ENCODE assay signal across 26 mouse cellular contexts in the genomic region with DNA sequence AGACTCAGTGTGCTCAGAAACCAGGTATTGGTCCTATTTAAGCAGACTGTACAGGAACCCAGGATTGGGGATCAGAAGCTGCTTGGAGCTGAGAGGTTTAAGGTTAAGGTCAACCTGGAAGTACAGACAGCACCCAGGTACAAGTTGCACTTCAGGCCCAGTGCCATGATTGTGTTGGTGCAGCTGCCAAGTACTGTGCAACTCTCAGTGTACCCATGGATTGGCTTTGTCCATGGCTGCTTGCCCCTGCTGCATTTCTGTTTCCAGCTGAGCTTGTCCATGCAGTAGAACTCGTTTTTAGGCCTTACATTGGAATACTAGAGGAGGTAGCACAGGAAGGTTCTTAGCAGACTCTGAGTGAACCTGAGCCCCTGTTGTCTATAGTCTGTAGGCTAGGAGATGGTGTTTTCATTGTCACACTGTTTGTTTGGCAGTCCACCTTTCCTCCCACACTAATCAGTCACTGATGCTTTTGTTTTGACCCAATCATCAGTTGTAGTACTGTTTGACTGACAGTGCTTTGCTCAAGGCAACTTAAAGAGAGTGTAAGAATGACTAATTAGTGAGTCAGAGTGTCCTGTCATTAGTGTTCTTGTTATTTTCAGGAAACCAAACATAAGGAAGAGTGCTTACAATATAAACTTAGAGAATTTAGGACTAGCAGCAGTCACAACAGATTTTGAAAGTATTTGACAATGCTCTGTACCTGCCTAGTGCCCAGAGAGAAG. TPM values are rescaled to one million over a fixed set of nuclear protein-coding genes. Genes with fewer than 3 reads are reported as not detected.
DNase-seq lines count a peak whose midpoint lies in the region; ATAC-seq and TF ChIP-seq lines count a peak whose summit lies in the region.
"Had no signal": no experiment of that assay in that cellular context is flagged by ENCODE, and none has a peak within 500 bp of the region (broad histone marks: within the 10 kb centered on the region; RNA-seq: fewer than 3 reads in every experiment).

No protein-coding gene starts in this region.

- H3K9me3 ChIP-seq in lung, postnatal 0 days (ENCODE audit: low read length): no peaks in the 10 kb centered on the region
- H3K9me3 ChIP-seq: forebrain, embryonic 12.5 days; G1E; heart, embryonic 10.5 days; lung, embryonic 15.5 days had no signal

- no peaks in the 10 kb centered on the region for H3K36me3 ChIP-seq in lung, postnatal 0 days (ENCODE audit: insufficient read depth, low read length)
- H3K36me3 ChIP-seq: forebrain, embryonic 12.5 days; heart, embryonic 10.5 days; lung, embryonic 15.5 days had no signal

- TF ChIP-seq EP300 in lung, postnatal 0 days (IDR thresholded peaks at IDR 0.05): no peak

- H3K4me1 ChIP-seq in lung, postnatal 0 days (ENCODE audit: insufficient read depth, low read depth, low read length): no peaks in the 10 kb centered on the region
- H3K4me1 ChIP-seq: lung, embryonic 15.5 days had no signal

- 33% methylated on average over 1 of the region's 1 CpGs for WGBS in lung, postnatal 0 days

- H3K4me3 ChIP-seq in gastrocnemius, adult 2 months: no peak overlapping the region
- no peak overlapping the region for H3K4me3 ChIP-seq in lung, postnatal 0 days (ENCODE audit: low read depth, low read length)
- H3K4me3 ChIP-seq: erythroblast, embryonic 14.5 days; forebrain, embryonic 12.5 days; heart, embryonic 10.5 days; lung, embryonic 15.5 days had no signal

- peak; percentile 30 for DNase-seq in gastrocnemius, adult 2 months
- no peak for DNase-seq in gastrocnemius, postnatal 10 days
- DNase-seq in lung, postnatal 36 days: peak; percentile 34
- DNase-seq in lung, postnatal 0 days (ENCODE audit: low spot score): no peak
- peak; percentile 57 for DNase-seq in Muller cell, postnatal 12 days (ENCODE audit: inconsistent ontology term)
- peak; percentile 89 for DNase-seq in gonadal fat pad, adult 2 months (ENCODE audit: low read depth)
- DNase-seq: cerebellum, adult 18-20 months; forebrain, postnatal 0 days; gastrocnemius, postnatal 14 days; heart, postnatal 4 days; kidney, postnatal 4 days; lung, postnatal 4 days; thymus, adult 2 months; thymus, postnatal 4 days had no signal

- no peak overlapping the region for H3K9ac ChIP-seq in lung, postnatal 0 days (replicated peaks; ENCODE audit: low read depth)
- H3K9ac ChIP-seq: forebrain, embryonic 12.5 days; forebrain, postnatal 0 days; hindbrain, embryonic 14.5 days; lung, embryonic 15.5 days had no signal

- no peak overlapping the region for H3K4me2 ChIP-seq in lung, postnatal 0 days (replicated peaks; ENCODE audit: low read depth, low read length)
- H3K4me2 ChIP-seq: forebrain, embryonic 12.5 days; hindbrain, embryonic 14.5 days; liver, embryonic 11.5 days; lung, embryonic 15.5 days had no signal

- no peaks in the 10 kb centered on the region for H3K27me3 ChIP-seq in lung, postnatal 0 days (replicated peaks; ENCODE audit: insufficient read depth, low read length)
- H3K27me3 ChIP-seq: forebrain, embryonic 12.5 days; lung, embryonic 15.5 days; Patski had no signal

- ATAC-seq in lung, postnatal 0 days: no peak
- ATAC-seq in CD4-positive, CD25-positive, alpha-beta regulatory T cell, adult 4 months: no peak
- ATAC-seq: forebrain, postnatal 0 days; intestine, postnatal 0 days had no signal

- TF ChIP-seq CTCF in gastrocnemius, adult 2 months (IDR thresholded peaks at IDR 0.05): no peak
- TF ChIP-seq CTCF in lung, postnatal 0 days (IDR thresholded peaks at IDR 0.05): no peak

- intact Hi-C loops in gastrocnemius, adult 2 months (cut with DNase I): loop anchor here (5.0 kb wide), 1 partner anchor 35 kb away; no protein-coding TSS in a partner anchor

- H3K27ac ChIP-seq in gastrocnemius, adult 2 months: peak overlapping the region; percentile 4; the same call in 1 of the 2 replicates
- H3K27ac ChIP-seq in lung, postnatal 0 days (ENCODE audit: low read length): no peak overlapping the region
- H3K27ac ChIP-seq: forebrain, embryonic 12.5 days; heart, embryonic 10.5 days; hindbrain, embryonic 14.5 days; kidney, postnatal 0 days; lung, embryonic 15.5 days had no signal

RNA-seq across cellular contexts. Expression of a gene that starts 9.7 kb away (rescaled TPM):
- 10 to 100 TPM; 60.7 to 69.3 TPM for total RNA-seq in gastrocnemius, adult 2 months (2021)
- total RNA-seq in gastrocnemius, postnatal 10 days (2021): 10 to 100 TPM; 49.0 to 58.9 TPM
- polyA plus RNA-seq in lung, postnatal 0 days (2015; fragmentation: Nextera tagmentation; extraction: Ambion mirVana): 42.8 and 43.3 TPM in 2 replicates
- 21.4 and 26.2 TPM in 2 replicates for polyA plus RNA-seq in gonadal fat pad, adult 2 months (2012; rRNA removed)
- polyA plus RNA-seq in CD4-positive, CD25-positive, alpha-beta regulatory T cell, adult 4 months (2017; shearing (Covaris generic)): 10 to 100 TPM; 42.2 to 45.5 TPM

RNA-seq across cellular contexts. Expression of a gene that starts 9.7 kb away (rescaled TPM):
- 10 to 100 TPM; 23.2 to 24.3 TPM for total RNA-seq in gastrocnemius, adult 2 months (2021)
- total RNA-seq in gastrocnemius, postnatal 10 days (2021): 10 to 100 TPM; 18.4 to 19.9 TPM
- 17.9 and 19.2 TPM in 2 replicates for polyA plus RNA-seq in lung, postnatal 0 days (2015; fragmentation: Nextera tagmentation; extraction: Ambion mirVana)
- 28.4 and 29.9 TPM in 2 replicates for polyA plus RNA-seq in gonadal fat pad, adult 2 months (2012; rRNA removed)
- 10 to 100 TPM; 59.7 to 80.3 TPM for polyA plus RNA-seq in CD4-positive, CD25-positive, alpha-beta regulatory T cell, adult 4 months (2017; shearing (Covaris generic))

RNA-seq across cellular contexts. Expression of a gene that starts 28.8 kb away (rescaled TPM):
- total RNA-seq in gastrocnemius, adult 2 months (2021): under 1 TPM; 0.31 to 0.73 TPM
- total RNA-seq in gastrocnemius, postnatal 10 days (2021): 1 to 10 TPM in 1 of 2 experiments, under 1 TPM in 1; 0.92 to 1.5 TPM
- 5.3 and 5.8 TPM in 2 replicates for polyA plus RNA-seq in lung, postnatal 0 days (2015; fragmentation: Nextera tagmentation; extraction: Ambion mirVana)
- 0.72 and 1.3 TPM in 2 replicates for polyA plus RNA-seq in gonadal fat pad, adult 2 months (2012; rRNA removed)
- polyA plus RNA-seq in CD4-positive, CD25-positive, alpha-beta regulatory T cell, adult 4 months (2017; shearing (Covaris generic)): 1 to 10 TPM in 1 of 2 experiments, under 1 TPM in 1; 0.87 to 1.9 TPM
- total RNA-seq: common myeloid progenitor, adult 5-6 weeks had no signal

RNA-seq across cellular contexts. Expression of a gene that starts 41.0 kb away (rescaled TPM):
- total RNA-seq in gastrocnemius, adult 2 months (2021): 1 to 10 TPM; 5.5 to 5.6 TPM
- total RNA-seq in gastrocnemius, postnatal 10 days (2021): 10 to 100 TPM; 18.0 to 29.1 TPM
- polyA plus RNA-seq in lung, postnatal 0 days (2015; fragmentation: Nextera tagmentation; extraction: Ambion mirVana): 26.9 and 31.1 TPM in 2 replicates
- 23.4 and 29.1 TPM in 2 replicates for polyA plus RNA-seq in gonadal fat pad, adult 2 months (2012; rRNA removed)
- polyA plus RNA-seq in CD4-positive, CD25-positive, alpha-beta regulatory T cell, adult 4 months (2017; shearing (Covaris generic)): 10 to 100 TPM; 41.9 to 83.2 TPM

Comparison
In these comparisons a context has a peak if more than half of its experiments do, and no peak if none do; other contexts are left out.
1. DNase-seq: peak in gastrocnemius, adult 2 months (single experiment), lung, postnatal 36 days (single experiment), Muller cell, postnatal 12 days (single experiment) and gonadal fat pad, adult 2 months (single experiment); none in gastrocnemius, postnatal 10 days (single experiment) and lung, postnatal 0 days (single experiment).